Mouse (Mus musculus) embryonic facial prominence, embryonic 13.5 days (tissue): ENCODE results near the gene Ppp6r2. TPM values are rescaled to one million over a fixed set of nuclear protein-coding genes. Genes with fewer than 3 reads are reported as not detected.
A peak's percentile ranks its signal among the peaks of the same experiment; 100 is the strongest.

Experiments
- ATAC-seq: fragments of 200-750 bp; cut with Nextera tagmentation; 2 replicates; pipeline ENCODE4 v1.8.0; 2017; ENCODE audit warnings: low read depth; ENCODE audit not compliant: insufficient number of reproducible peaks, insufficient read depth, low FRiP score, low TSS enrichment
- H3K27ac ChIP-seq: fragments of 300-500 bp; sonication (generic); 2 replicates; pipeline ENCODE4 v1.5.1; 2015; ENCODE audit warnings: moderate library complexity, mild to moderate bottlenecking, inconsistent platforms
- H3K27me3 ChIP-seq: fragments of 300-500 bp; sonication (generic); 2 replicates; pipeline ENCODE4 v1.6.1; 2015; ENCODE audit warnings: mild to moderate bottlenecking, inconsistent platforms
- H3K36me3 ChIP-seq: fragments of 300-500 bp; sonication (generic); 2 replicates; pipeline ENCODE4 v1.6.1; 2015; ENCODE audit warnings: mild to moderate bottlenecking, inconsistent platforms
- H3K4me1 ChIP-seq: fragments of 300-500 bp; sonication (generic); 2 replicates; pipeline ENCODE4 v1.6.1; 2015; ENCODE audit warnings: inconsistent platforms
- H3K4me2 ChIP-seq: fragments of 300-500 bp; sonication (generic); 2 replicates; pipeline ENCODE4 v1.6.1; 2015; ENCODE audit warnings: moderate library complexity, mild to moderate bottlenecking, inconsistent platforms
- H3K4me3 ChIP-seq: fragments of 300-500 bp; sonication (generic); 2 replicates; pipeline ENCODE4 v1.5.1; 2015; ENCODE audit warnings: mild to moderate bottlenecking, inconsistent platforms
- H3K9ac ChIP-seq: fragments of 300-500 bp; sonication (generic); 2 replicates; pipeline ENCODE4 v1.6.1; 2015; ENCODE audit warnings: mild to moderate bottlenecking, inconsistent platforms
- H3K9me3 ChIP-seq: fragments of 300-500 bp; sonication (generic); 2 replicates; pipeline ENCODE4 v1.6.1; 2016; ENCODE audit warnings: inconsistent platforms
- WGBS: fragments of 180-500 bp; shearing (Covaris S2); methylation state at CpG from one replicate; pipeline ENCODE4 v1.1.7; 2015; ENCODE audit warnings: mixed read lengths; 5-methylcytosine and 5-hydroxymethylcytosine counted together
- polyA plus RNA-seq: library from polyadenylated mRNA; unstranded; fragments of >200 nt; fragmentation: Nextera tagmentation; extraction: Ambion mirVana; gene quantifications from 2 replicates; pipeline ENCODE4 v1.2.1, GENCODE M21; 2015

Gene Ppp6r2
- polyA plus RNA-seq, 1 experiment from 2014 or later, result 40.0 TPM

GRCm38 (mm10) chr15:89314511-89315189 lies 103.3 kb downstream of the Ppp6r2 start:
- WGBS, result under 1% methylated on average over 58 of the region's 58 CpGs
- ATAC-seq, result 0 out of 2 replicates have a peak, but pooled peaks have one; percentile 4
- Histone ChIP-seq H3K36me3 (no peaks in the 10 kb centered on the region), H3K9me3 (no peaks in the 10 kb centered on the region), H3K27me3 (no peaks in the 10 kb centered on the region), H3K4me2 (peak overlapping the region; percentile 92), H3K4me3 (peak overlapping the region; percentile 92), H3K4me1 (peaks cover 38% of the 10 kb centered on the region), H3K27ac (peak overlapping the region; percentile 40; the same call in 1 of the 2 replicates), H3K9ac (peak overlapping the region; percentile 94)

GRCm38 (mm10) chr15:89315190-89315731 lies 103.9 kb downstream of the Ppp6r2 start, which contains the start of gene Sbf1:
Gene Sbf1 (minus strand): TSS chr15:89315311.
- Histone ChIP-seq H3K27ac (peak within 1 kb of the TSS; percentile 40; the same call in 1 of the 2 replicates), H3K9me3 (no peaks in the 10 kb centered on the region), H3K4me1 (peaks cover 32% of the 10 kb centered on the region), H3K9ac (peak within 1 kb of the TSS; percentile 94), H3K4me2 (peak within 1 kb of the TSS; percentile 92), H3K4me3 (peak within 1 kb of the TSS; percentile 92), H3K36me3 (no peaks in the 10 kb centered on the region), H3K27me3 (no peaks in the 10 kb centered on the region)
- WGBS, result under 1% methylated on average over 37 of the region's 37 CpGs
- peak; percentile 99 for ATAC-seq

- no peak for ATAC-seq
- no peak overlapping the region for H3K27ac ChIP-seq
- H3K36me3 ChIP-seq, result no peaks in the 10 kb centered on the region
- H3K4me3 ChIP-seq, result no peak overlapping the region
- H3K27me3 ChIP-seq, result no peaks in the 10 kb centered on the region
- peaks cover 24% of the 10 kb centered on the region for H3K4me1 ChIP-seq
- H3K9me3 ChIP-seq, result no peaks in the 10 kb centered on the region
- 65% methylated on average over 11 of the region's 11 CpGs for WGBS
- H3K4me2 ChIP-seq, result no peak overlapping the region
- H3K9ac ChIP-seq, result no peak overlapping the region
Observed at GRCm38 (mm10) chr15:89316146-89316545, 104.8 kb downstream of the Ppp6r2 start.

GRCm38 (mm10) chr15:89321264-89321663 lies 109.9 kb downstream of the Ppp6r2 start:
- Histone ChIP-seq H3K9ac (no peak overlapping the region), H3K27me3 (peaks cover 26% of the 10 kb centered on the region), H3K27ac (no peak overlapping the region), H3K4me1 (peaks cover 7% of the 10 kb centered on the region), H3K36me3 (no peaks in the 10 kb centered on the region), H3K4me2 (no peak overlapping the region), H3K4me3 (no peak overlapping the region), H3K9me3 (no peaks in the 10 kb centered on the region)
- no peak for ATAC-seq
- WGBS, result 82% methylated on average over 8 of the region's 8 CpGs

- peak within 1 kb of the TSS; percentile 55 for H3K4me2 ChIP-seq
- H3K4me1 ChIP-seq, result peaks cover 7% of the 10 kb centered on the region
- peak within 1 kb of the TSS; percentile 23 for H3K4me3 ChIP-seq
- WGBS, result 5% methylated on average over 26 of the region's 26 CpGs
- no peak for ATAC-seq
- H3K27me3 ChIP-seq, result peaks cover 26% of the 10 kb centered on the region
- H3K9me3 ChIP-seq, result no peaks in the 10 kb centered on the region
- no peak within 1 kb of the TSS for H3K27ac ChIP-seq
- H3K36me3 ChIP-seq, result no peaks in the 10 kb centered on the region
- H3K9ac ChIP-seq, result peak within 1 kb of the TSS; percentile 2; the same call in 1 of the 2 replicates
Observed at GRCm38 (mm10) chr15:89322670-89323522, 111.5 kb downstream of the Ppp6r2 start, which contains the start of gene Adm2. Gene Adm2 (plus strand): TSS chr15:89322720.

GRCm38 (mm10) chr15:89323656-89324055 lies 112.3 kb downstream of the Ppp6r2 start:
- no peak overlapping the region for H3K27ac ChIP-seq
- ATAC-seq, result no peak
- H3K36me3 ChIP-seq, result no peaks in the 10 kb centered on the region
- WGBS, result 81% methylated on average over 4 of the region's 4 CpGs
- peaks cover 26% of the 10 kb centered on the region for H3K27me3 ChIP-seq
- no peaks in the 10 kb centered on the region for H3K9me3 ChIP-seq
- no peak overlapping the region for H3K4me3 ChIP-seq
- H3K4me2 ChIP-seq, result no peak overlapping the region
- H3K9ac ChIP-seq, result no peak overlapping the region
- peaks cover 7% of the 10 kb centered on the region for H3K4me1 ChIP-seq

- no peaks in the 10 kb centered on the region for H3K36me3 ChIP-seq
- no peak for ATAC-seq
- H3K9ac ChIP-seq, result no peak overlapping the region
- H3K9me3 ChIP-seq, result no peaks in the 10 kb centered on the region
- peaks cover 7% of the 10 kb centered on the region for H3K4me1 ChIP-seq
- H3K27me3 ChIP-seq, result peaks cover 23% of the 10 kb centered on the region
- H3K4me3 ChIP-seq, result no peak overlapping the region
- H3K27ac ChIP-seq, result no peak overlapping the region
- WGBS, result 62% methylated on average over 5 of the region's 5 CpGs
- H3K4me2 ChIP-seq, result no peak overlapping the region
Observed at GRCm38 (mm10) chr15:89326441-89326840, 115.1 kb downstream of the Ppp6r2 start.

GRCm38 (mm10) chr15:89334271-89334670 lies 122.9 kb downstream of the Ppp6r2 start, which contains the start of gene Miox:
Gene Miox (plus strand): TSS chr15:89334398.
- no peaks in the 10 kb centered on the region for H3K9me3 ChIP-seq
- no peaks in the 10 kb centered on the region for H3K4me1 ChIP-seq
- no peak for ATAC-seq
- H3K9ac ChIP-seq, result peak within 1 kb of the TSS; percentile 32; the same call in 1 of the 2 replicates
- H3K36me3 ChIP-seq, result no peaks in the 10 kb centered on the region
- 86% methylated on average over 7 of the region's 7 CpGs for WGBS
- H3K27ac ChIP-seq, result no peak within 1 kb of the TSS
- H3K27me3 ChIP-seq, result no peaks in the 10 kb centered on the region
- H3K4me3 ChIP-seq, result no peak within 1 kb of the TSS
- H3K4me2 ChIP-seq, result no peak within 1 kb of the TSS

GRCm38 (mm10) chr15:89334774-89335537 lies 123.6 kb downstream of the Ppp6r2 start:
- H3K27me3 ChIP-seq, result no peaks in the 10 kb centered on the region
- no peak overlapping the region for H3K4me3 ChIP-seq
- no peaks in the 10 kb centered on the region for H3K9me3 ChIP-seq
- no peak for ATAC-seq
- H3K36me3 ChIP-seq, result no peaks in the 10 kb centered on the region
- no peaks in the 10 kb centered on the region for H3K4me1 ChIP-seq
- 79% methylated on average over 17 of the region's 17 CpGs for WGBS
- H3K4me2 ChIP-seq, result no peak overlapping the region
- H3K9ac ChIP-seq, result peak overlapping the region; percentile 32; the same call in 1 of the 2 replicates
- no peak overlapping the region for H3K27ac ChIP-seq

- Histone ChIP-seq H3K27ac (no peak overlapping the region), H3K4me2 (no peak overlapping the region), H3K27me3 (no peaks in the 10 kb centered on the region), H3K9me3 (no peaks in the 10 kb centered on the region), H3K36me3 (no peaks in the 10 kb centered on the region), H3K9ac (no peak overlapping the region), H3K4me1 (no peaks in the 10 kb centered on the region), H3K4me3 (no peak overlapping the region)
- 87% methylated on average over 14 of the region's 14 CpGs for WGBS
- no peak for ATAC-seq
Observed at GRCm38 (mm10) chr15:89336422-89336821, 125.1 kb downstream of the Ppp6r2 start.
